Mouse (Mus musculus) mouse trophoblast stem cell (cell line): ENCODE data around the gene Swap70.

Experiments
- in situ Hi-C, 2 experiments: fragments of 300-500 bp; cut with MseI, MboI; formaldehyde crosslinking; loops; 2 replicates in 1 of 2; 3 replicates in 1 of 2; pipeline ENCODE4 v1.15.1; 2025

Swap70 gene

DNA sequence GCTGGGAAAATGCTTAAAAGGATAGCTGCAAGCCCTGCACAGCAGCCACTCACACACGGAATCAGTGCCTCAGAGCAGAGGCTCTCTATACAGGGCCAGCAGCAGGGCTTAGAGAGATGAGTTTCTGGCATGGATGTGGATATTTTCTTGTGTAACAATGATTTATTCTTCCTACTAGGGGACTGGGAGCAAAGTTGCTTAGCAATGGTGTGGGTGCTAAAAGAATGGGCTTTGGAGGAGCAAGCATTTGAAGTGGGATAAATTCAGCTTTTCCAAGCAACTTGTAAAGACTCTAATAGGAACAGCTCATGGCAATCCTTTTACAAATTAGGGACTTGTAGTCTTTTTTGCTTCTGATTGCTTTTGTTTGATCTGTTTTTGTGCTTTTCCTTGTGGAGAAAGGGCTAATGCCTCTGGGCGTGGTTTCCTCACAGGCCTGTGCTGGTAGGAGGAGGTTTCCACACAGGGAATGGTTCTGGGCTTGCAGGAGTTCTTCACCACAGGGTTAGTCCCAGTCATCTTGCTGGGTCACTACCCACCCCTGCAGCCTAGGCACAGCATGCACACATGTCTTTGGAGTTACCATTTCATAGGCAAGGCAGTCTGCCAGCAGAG, 16.4 kb downstream of the Swap70 start:
- in situ Hi-C loops, result no loop called here

DNA sequence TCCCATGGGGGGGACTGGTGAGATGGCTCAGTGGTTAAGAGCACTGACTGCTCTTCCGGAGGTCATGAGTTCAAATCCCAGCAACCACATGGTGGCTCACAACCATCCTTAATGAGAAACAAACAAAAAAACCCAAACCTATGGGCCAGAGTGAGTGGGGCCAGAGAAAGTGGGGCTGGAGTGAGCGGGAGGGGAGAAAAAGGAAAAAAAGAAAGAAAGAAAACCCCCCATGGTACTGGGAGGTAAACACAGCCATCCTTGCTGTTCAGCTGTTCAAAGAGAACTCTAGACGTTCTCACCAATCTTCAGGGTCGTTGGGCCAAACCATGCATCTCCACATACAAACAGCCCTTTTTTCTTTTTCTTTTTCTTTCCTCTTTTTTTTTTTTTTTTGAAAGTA, 18.1 kb downstream of the Swap70 start:
- in situ Hi-C loops, result no loop called here

DNA sequence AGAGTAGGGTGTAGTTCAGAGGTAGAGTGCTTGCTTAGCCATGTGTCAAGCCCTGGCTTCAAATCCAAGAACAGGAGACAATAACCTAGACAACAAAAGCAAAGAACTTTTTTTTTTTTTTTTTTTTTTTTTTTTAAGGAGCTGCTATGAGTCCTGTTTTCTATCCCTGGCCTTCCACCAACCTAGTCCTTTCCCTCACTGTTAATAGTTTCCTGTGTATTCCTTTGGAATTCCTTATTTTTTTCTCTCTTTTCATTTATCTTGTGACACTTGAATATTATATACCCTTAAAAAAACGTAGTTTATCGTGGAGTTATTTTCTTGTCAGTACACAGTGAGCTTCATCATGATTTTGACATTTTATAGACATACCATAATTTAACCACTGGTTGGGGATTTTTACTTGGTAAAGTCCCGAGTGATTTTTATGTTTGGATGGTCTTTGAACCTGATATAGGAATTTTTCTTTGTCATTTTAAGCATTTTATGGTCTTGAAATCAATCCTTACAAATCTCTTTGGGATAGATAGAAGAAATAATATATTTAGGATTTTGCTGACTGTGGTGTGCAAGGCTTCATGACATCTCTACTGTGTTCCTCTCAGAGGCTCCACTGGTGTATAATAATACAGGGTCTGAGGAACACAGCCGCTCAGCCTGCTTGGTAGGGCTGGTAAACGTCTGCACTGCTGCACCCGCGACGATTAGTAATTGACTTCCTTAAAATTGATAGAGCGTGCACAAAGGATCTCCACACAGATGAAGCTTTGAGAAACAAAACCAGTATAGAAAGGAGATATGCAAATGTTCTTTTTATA, 20.2 kb downstream of the Swap70 start:
- in situ Hi-C loops, result no loop called here

DNA sequence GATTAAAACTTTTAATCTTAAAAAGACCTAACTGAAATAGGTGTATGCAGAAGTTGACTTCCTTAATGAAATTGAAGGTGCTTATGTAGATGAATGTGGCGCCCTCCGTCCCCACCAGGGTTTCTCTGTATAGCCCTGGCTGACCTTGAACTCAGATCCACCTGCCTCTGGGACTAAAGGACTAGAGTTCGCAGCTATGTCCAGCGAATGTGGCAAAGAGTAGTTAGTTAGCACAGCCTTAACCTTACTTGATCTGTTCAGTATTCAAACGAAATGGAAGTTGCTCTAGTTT, 20.7 kb downstream of the Swap70 start:
- in situ Hi-C loops, result no loop called here

DNA sequence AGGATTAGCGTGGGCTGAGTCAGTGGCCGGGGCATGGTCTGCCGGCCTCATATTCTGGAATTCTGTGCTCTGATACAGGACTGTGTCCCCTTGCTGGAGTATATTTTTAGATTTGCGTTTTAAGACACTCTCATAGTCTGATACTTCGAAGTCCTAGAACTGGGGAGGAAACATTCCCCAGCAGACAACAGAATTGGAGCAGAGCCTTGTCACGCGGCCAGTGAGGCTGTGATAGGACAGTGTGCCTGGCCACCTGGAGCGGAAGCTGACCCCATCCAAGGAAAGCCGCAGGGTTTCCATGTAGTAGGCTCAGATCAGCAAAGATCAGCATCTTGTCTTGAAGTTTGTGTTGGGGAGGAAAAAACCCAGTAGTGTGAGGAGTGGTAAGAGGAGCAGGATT, 23.6 kb downstream of the Swap70 start:
- in situ Hi-C loops, result no loop called here

DNA sequence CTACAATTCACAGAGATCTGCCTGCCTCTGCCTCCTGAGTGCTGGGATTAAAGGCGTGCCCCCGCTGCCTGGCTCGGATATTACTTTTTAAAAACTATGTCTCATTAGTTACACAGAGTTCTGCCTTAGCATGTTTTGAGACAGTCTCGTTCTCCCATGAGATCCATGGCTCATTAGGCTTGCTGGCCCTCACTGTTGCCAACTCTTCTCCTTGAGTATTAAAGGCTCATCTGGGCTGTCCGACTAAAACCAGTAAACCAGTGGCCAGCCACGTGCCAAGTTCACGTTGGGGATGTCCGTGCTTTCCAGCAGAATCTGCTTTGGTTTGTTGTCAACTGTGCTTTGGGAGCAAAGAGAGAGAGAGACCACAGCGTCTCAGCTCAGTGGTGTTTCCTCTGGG, 25.0 kb downstream of the Swap70 start:
- in situ Hi-C loops, result no loop called here

DNA sequence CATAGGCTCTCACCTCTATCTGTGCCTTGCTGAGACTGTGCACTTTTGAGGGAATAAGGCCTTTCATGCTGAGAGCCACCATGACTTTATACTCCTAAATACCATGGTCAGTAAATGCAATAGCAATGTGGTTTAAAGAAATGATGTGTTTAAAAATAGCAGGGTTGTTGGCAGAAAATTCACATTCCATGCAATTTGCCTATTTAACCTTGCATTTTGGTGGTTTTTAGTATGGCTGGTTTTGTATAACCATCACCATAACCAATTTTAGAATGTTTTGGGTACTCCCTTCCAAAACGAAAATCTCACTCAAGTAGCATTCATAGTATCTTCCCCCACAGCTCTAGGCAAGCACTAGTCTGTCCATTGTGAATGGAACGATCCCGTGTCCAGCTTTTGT, 26.3 kb downstream of the Swap70 start:
- in situ Hi-C loops, result no loop called here

DNA sequence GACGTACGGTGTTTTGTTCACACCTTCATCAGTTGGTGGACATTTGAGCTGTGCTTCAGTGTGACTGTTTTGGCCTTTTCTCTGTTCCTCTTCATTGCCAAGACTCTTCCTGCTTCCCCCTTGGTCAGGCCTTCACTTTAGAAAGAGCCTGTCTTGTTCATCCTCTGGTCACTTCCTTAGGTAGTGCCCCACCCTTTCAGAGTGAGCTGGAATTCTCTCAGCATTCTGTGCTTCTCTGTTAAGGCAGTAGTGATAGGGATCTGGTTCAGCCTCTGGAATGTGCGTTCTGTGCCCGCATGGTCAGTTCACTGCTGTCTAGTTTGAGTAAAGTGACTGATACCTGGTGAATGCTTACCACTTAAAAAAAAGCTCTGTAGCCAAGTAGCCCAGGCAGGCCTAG, 27.2 kb downstream of the Swap70 start:
- in situ Hi-C loops, result no loop called here

DNA sequence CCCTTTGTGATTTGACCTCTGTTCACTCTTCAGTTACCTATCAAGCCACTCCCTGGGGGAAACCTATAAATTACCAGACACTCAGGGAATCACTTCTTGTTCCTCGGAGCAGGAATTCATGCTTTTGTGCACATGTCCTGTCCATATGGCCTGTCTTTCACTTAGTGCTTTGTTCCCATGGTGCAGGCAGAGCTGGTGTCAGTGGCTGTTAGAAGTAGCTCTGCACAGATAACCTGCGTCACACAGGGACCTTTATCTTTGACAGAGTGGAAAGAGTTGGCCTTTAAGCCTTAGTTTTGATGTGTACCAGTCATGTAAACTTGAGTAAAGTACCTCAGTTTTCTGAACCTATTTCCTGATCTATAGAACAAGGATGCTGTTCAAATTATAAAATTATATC, 32.4 kb downstream of the Swap70 start:
- in situ Hi-C loops, result no loop called here

DNA sequence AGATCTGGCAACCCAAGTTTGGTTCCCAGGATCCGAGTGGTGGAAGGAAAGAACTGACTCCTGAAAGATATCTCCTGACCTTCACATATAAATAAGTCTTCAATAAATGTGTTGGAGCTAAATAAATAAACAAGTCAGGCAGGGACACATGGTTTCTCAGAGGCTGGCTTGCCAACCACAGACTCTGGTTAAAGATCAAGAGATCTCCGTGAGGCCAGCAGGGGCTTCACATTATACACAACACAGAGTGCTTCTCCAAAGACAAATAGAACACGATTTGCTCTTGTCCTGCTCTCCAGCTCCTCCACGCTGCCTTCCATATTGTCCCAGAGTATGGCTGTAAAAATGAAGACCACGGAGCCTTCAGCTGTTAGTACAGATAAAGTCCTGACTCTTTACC, 32.9 kb downstream of the Swap70 start:
- in situ Hi-C loops, result no loop called here

DNA sequence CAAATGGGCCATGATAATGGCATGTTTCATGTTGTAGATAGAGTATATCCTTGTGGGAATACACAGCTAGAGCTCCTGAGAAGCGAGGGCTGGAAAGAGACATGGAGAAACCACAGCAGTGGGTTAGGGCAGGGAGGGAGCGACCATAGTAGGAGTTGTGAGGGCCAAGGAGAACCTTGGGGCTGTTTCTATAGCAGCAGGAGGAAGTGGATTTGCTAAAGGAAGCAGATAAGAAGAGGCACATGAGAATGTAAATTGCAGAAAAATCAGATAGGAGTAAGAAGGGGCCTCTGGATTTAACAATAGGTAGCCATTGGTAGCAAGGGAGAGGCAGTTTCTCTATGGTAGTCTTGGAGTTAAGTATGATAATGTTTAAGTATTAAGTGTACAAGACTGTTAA, 35.5 kb downstream of the Swap70 start:
- in situ Hi-C loops, result no loop called here

DNA sequence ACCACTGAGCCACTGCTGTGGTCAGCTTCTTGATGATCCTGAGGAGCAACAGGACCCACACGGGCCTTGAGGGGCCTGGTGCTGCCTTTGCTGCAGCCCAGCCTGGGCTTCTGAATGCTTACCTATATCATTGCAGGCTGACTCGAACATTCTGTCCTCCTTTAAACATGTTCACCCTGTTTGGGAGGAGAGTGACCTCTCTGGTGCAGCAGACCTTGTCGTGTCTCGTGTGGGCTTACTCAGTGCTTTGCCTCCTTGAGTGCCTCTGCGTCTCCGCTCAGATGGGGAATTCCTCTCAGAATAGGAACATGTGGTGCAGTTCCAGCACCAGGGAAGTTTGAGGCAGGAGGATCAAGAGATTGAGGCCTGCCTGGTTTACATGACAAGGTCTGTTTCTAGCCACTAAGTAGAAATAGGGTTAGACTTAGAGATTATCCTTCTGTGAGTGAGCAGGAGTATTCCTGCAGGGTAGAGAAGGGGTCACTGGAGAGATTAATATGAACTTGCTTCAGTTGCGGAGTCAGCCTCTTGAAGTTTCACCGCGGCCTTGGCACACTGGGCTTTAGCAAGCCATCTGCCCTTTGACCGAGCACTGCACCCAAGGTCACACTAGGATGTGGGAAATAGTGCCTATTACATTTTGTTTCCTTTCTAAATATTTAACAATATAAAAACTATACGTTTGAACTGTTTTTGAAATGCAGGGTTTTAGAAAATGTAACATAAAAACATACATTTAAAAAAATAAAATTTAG, 36.9 kb downstream of the Swap70 start:
- in situ Hi-C loops, result no loop called here

DNA sequence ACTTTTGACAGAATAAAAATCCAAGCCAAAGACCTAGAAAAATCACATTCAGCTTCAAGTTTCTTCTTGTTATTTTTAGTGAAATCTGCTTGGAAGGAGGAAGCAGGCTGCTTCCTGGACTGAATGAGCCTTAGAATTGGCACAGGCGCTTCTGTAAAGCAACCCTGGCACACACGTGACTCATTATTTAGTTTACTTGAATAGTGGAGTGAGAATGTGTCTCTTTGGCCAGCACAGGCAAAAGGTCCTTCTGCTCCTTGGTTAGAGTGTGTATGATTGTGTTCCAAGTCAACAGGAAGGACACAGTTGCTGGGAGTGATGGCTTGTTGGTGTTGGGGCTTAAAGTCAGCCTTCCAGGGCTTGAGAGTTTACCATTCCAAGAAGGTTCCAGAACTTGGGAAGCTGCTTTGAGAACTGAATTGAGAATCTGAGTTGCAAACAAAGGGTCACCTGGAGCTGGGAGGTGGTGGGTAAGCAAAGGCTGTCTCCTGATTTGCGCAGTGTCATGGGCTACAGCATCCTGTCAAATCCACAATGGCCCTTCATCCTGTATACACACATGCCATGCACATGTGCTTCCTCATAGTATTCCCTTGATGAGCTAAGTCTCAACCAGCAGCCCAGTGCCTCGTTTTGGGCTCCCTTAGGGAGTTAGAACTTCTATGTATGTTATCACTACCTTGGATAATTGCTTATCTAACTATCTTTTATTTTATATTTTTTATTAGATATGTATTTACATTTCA, 38.6 kb downstream of the Swap70 start:
- in situ Hi-C loops, result no loop called here

DNA sequence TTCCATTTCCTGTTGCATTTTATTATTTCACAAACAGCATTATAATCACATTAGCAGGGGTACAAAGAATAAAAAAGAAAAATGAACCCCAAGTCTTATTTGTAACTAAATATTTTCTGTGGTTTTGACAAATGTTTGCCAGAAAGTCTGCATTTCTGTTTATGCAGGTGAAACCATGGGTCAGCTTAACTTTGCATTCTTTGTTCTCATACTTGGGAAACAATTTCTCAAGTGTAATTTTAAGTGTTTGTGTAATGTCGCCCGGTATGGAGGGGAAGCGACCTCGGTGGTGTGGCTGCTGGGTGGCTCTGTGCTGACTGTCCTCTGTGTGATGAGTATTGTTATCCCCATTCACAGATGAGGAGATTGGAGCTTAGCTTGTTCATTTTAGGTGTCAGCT, 40.3 kb downstream of the Swap70 start:
- in situ Hi-C loops, result no loop called here

DNA sequence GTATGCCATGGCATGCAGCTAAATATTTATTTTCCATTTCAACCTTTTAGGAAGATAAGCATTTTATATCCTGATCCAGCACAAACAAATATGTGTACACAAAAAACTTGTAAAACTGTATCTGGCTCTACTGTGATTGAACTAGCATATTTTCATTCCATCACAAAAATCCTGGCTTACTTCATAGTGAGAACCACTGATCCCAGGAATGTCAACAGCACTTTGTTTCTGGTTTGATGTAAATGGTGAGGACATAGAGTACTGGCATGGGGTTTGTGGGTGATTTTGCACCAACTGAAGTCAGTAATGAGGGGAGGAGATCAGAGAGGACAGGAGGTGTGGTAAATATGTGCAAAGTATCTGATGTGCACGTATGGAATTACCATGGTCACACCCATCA, 41.1 kb downstream of the Swap70 start:
- in situ Hi-C loops, result no loop called here

DNA sequence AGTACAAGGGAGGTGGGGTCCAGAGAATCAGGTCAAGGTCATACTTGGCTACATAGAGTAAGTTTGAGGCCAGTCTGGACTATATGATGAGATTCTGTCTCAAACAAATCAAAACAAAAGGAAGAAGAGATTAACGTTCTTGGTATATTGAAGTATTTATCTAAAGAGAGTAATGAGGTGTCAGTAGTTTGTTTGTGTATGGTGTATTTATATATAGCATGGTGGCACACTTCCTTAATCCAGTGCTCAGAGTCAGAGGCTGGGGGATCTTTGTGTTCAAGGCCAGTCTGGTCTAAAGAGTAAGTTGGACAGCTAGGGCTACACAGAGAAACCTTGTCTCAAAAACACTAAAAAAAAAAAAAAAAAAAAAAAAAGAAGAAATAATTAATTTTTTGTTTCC, 42.0 kb downstream of the Swap70 start:
- in situ Hi-C loops, result no loop called here

DNA sequence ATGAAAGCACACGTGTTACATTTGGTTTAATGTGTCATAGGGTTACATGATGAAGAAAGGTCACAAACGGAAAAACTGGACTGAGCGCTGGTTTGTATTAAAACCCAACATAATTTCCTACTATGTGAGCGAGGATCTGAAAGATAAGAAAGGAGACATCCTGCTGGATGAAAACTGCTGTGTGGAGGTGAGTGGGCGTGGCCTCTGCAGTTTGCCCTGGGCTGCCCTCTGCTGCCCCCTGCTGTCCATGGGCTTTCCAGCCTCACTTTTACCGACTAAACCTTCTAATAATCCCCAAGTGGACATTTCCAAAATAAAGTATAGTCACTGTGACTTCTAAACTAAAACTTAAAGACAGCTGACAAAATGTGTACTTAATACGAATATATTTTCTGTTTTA, 44.3 kb downstream of the Swap70 start:
- in situ Hi-C loops, result loop anchor here (5.0 kb wide), 1 partner anchor 98 kb away; no protein-coding TSS in a partner anchor

DNA sequence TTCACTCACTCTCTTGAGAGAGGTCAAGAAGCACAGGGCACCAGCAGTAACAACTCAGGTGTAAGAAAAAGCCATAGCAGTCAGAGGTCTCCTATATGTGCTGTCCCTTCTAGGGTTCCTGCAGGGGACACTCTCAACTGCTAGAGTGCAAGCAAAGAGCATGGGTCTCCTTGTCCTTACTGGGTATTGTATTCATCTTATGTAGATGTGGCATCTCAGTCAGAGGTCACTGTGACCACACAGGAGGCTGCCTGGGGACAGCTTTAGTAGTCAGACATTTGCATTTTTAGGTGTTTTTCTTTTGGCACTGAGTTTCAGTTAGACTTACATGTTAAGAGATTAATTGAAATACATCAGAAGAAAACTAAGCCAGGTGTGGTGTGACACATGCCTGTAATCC, 45.5 kb downstream of the Swap70 start:
- in situ Hi-C loops, result loop anchor here (5.0 kb wide), 1 partner anchor 100 kb away; no protein-coding TSS in a partner anchor

DNA sequence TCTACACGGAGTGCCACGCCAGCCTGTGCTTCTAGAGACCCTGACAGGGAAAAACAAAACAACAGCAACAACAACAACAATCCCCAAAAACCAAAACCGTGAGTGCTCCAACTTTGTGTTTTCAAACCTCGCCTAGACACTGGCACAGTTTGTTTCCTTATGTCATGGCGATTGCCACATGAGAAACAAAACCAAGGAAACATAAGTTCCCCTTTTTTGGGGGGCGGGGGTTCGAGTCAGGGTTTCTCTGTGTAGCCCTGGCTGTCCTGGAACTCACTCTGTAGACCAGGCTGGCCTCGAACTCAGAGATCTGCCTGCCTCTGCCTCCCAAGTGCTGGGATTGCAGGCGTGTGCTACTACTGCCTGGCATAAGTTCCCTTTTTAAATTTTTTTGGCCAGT, 46.5 kb downstream of the Swap70 start:
- in situ Hi-C loops, result loop anchor here (5.0 kb wide), 1 partner anchor 101 kb away; no protein-coding TSS in a partner anchor

DNA sequence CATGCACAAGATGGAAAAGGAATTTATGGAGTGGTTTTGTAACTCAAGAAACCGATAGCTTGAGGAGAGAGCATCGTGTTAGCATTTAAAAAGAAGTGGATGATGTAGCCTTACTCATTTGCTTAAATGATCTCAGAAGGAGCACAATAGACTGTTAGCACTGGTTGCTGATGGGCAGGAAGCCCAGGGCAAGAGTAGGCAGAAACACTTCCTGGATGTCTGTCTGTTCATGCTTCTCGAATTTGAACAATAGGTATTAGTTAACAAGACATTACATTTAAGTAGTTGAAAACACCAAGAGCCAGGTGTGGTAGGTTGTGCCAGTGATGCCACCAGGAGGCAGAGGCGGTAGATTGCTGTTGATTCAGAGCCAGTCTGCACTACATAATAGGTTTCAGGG, 47.0 kb downstream of the Swap70 start:
- in situ Hi-C loops, result loop anchor here (5.0 kb wide), 1 partner anchor 101 kb away; no protein-coding TSS in a partner anchor

DNA sequence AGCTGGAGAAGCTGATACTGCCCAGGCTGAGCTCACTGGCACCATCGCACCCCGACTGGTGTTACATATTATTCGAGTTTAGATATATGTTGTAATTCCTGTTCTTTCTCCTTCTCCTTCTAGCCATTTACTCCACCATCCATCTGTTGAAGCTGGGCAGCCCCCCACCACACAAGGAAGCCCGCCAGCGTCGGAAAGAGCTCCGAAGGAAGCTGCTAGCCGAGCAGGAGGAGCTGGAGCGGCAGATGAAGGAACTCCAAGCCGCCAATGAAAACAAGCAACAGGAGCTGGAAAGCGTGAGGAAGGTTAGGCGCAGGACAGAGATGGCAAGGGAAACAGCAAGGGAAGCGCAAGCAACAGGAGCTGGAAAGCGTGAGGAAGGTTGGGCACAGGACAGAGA, 48.3 kb downstream of the Swap70 start:
- in situ Hi-C loops, result loop anchor here (5.0 kb wide), 1 partner anchor 102 kb away; no protein-coding TSS in a partner anchor

DNA sequence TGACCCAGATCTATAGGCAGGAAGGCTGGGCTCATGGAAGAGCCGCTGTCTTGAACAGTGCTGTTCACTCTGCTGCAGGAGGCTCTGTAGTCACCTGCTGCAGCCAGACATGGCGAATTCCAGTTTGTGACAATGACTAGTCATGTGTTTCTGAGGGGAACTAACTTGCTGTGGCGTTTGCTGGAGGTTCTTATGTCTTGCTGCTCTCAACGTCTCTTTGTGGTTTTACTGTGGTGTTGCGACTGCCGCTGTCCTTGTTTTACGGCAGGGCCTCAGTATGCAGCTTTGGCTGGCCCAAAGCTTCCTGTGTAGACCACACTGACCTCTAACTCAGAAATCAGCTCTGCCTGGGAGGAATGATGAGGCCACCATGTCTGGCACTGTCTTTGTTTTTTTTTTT, 48.9 kb downstream of the Swap70 start:
- in situ Hi-C loops, result no loop called here
